16 mouse cellular contexts compared by ENCODE assay signal in the genomic region with DNA sequence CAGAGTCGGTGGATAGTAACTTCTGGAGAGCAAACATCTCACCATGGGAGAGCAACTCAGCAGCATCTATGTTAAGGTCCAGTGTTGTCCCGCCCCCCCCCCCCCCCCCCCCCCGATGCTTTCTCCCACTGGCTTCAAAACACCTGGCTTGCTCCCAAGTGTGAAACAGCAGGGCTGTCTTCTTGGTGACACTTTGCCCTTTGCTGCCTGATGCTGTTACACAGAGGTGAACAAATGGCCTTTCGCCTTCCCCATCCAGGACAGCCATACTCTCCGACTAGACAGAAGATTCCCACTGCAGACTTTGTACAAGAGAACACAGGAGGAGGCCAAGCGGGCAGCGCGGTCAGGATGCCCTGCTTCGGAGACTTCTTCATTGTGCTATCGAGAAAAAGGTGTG.
"Had no signal": no experiment of that assay in that cellular context is flagged by ENCODE, and none has a peak within 500 bp of the region (broad histone marks: within the 10 kb centered on the region; RNA-seq: fewer than 3 reads in every experiment).

No protein-coding gene starts in this region.

- H3K9me3 ChIP-seq: neural tube, embryonic 13.5 days; neural tube, embryonic 15.5 days; stomach, embryonic 15.5 days had no signal

- H3K27me3 ChIP-seq: neural tube, embryonic 15.5 days; stomach, embryonic 15.5 days had no signal

- H3K27ac ChIP-seq: neural tube, embryonic 13.5 days; neural tube, embryonic 15.5 days; stomach, embryonic 15.5 days; stomach, postnatal 0 days had no signal

- H3K4me1 ChIP-seq: stomach, embryonic 15.5 days had no signal

- H3K9ac ChIP-seq: neural tube, embryonic 13.5 days; neural tube, embryonic 15.5 days; stomach, embryonic 15.5 days had no signal

- H3K4me2 ChIP-seq: neural tube, embryonic 13.5 days; neural tube, embryonic 15.5 days; stomach, embryonic 15.5 days had no signal

- H3K36me3 ChIP-seq: neural tube, embryonic 13.5 days; neural tube, embryonic 15.5 days; stomach, embryonic 15.5 days had no signal

- DNase-seq: retina, postnatal 1 day; right cerebral cortex, adult 18-20 months; right cerebral cortex, postnatal 14 days; right cerebral cortex, postnatal 25 days; right cerebral cortex, postnatal 4 days; spleen, adult 18-20 months; thymus, adult 18-20 months; thymus, adult 2 months; thymus, postnatal 14 days; thymus, postnatal 25 days; thymus, postnatal 36 days; thymus, postnatal 4 days had no signal

- H3K4me3 ChIP-seq: neural tube, embryonic 13.5 days; neural tube, embryonic 15.5 days; stomach, embryonic 15.5 days had no signal
